Mouse (Mus musculus): ENCODE data around the gene Coro6.

Coro6 gene

DNA sequence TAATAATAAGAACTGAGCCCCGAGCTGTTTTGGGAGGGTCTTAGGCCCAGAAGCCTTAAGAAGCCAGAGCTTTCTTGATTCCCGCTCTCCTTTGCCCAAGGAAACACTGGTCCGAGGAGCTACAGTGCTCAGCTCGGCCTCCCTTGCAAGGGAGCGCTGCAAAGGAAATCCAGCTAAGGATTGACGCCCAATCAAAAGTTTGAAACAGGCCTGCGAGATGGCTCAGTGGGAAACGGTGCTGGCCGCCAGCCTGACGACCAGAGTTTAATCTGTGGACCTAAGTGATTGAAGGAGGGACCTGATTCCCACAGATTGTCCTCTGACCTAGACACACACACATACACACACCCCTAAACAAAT lies 51.6 kb downstream of the Coro6 start:
- DNase-seq (ENCODE audit: low read depth) = peak; percentile 76

DNA sequence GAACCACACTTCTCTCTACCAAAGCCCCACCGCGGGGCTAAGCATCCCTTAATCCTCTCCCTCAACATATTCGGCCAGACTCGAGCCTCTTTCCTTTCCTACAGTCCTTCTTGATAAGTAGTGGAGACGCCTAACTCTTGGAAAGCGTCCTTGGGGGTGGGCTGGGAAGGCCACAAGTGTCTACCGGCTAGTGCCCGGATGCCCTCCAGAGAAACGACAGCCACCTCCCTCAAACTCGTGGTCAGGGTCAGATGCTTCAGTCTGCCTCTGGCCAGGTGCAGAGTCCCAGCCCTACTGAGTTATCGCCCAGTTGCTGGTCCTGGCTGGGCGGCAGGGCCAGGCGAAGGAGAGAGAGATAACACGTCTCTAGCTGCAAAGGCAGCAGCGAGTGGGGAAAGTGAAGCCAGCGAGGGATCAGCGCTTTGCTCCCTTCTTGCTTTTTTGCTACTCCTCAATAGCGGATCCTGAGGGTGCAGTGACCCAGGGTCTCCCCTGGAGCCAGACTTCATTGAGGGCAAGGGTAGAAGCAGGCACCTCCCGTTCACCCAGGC lies 52.1 kb downstream of the Coro6 start:
- no peak for DNase-seq (ENCODE audit: low read depth)

DNA sequence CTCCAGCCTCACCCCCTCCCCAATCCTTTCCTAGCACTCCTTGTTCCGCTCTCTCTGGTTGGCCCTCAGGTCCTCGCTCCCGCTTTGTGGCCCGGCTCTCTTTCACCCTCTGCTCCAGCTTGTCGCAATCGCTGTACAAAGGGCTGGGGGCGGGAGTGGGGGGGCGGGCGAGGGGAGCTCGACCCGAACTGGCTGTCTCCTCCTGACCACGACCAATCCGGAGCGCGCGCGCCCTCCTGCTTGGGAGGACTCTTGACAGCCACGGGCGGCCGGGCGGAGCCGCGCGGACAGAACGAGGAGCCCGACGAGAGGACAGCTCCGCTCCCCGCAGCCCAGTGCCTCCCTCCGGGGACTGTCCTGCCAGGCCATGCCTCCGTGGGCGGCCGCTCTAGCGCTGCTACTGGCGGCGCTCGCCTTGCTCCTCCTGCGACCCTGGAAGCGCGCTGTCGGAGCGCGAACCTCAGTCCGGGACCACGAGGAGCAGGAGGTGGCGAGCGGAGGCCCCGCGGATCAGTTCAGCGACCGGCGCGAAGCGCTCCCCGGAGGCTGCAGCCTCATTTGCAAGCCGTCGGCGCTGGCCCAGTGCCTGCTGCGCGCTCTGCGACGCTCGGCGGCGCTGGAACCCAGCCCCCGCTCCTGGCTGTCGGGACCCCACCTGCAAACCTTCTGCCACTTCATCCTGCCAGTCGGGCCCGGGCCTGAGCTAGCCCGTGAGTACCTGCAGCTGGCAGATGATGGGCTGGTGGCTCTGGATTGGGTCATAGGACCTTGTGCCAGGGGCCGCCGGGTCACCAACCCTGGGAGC lies 52.8 kb downstream of the Coro6 start, which contains the start of gene Abhd15:
Abhd15 (plus strand) TSS at position 290 of the 805 bp plus-strand sequence.
- peak; percentile 93 for DNase-seq (ENCODE audit: low read depth)

DNA sequence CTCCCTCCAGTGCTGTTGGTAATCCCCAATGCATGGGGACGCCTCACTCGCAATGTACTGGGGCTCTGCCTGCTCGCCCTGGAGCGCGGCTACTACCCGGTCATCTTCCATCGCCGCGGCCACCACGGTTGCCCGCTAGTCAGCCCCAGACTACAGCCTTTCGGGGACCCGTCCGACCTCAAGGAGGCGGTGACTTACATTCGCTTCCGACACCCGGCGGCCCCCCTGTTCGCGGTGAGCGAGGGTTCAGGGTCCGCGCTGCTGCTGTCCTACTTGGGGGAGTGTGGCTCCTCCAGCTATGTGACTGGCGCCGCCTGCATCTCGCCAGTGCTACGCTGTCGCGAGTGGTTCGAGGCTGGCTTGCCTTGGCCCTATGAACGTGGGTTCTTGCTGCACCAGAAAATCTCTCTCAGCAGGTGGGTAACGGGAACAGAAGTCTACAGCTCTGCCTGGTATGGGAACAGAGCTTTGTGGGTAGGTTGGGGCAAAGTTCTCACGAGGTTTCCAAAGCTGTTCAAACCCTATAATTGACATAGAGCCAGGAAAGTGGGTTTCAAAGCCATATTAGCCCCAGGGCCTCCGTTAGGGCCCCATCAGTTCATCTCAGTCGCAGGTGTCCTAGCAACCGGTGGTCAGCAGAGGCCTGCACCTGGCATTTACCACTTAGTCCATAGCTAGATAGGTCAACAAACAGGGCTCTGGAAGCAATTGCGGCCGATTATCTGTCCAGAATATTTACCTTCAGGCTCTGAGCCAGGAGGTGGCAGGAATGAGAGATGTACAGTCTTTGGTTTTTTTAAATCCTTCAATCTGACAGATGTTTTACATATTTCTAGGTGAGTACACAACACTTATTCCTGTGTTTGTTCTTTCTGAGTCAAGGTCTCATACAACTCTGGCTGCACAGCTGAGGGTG lies 53.7 kb downstream of the Coro6 start, which contains the start of gene Trp53i13:
Trp53i13 (minus strand) TSS at position 344 of the 916 bp plus-strand sequence.
- peak; percentile 69 for DNase-seq (ENCODE audit: low read depth)

DNA sequence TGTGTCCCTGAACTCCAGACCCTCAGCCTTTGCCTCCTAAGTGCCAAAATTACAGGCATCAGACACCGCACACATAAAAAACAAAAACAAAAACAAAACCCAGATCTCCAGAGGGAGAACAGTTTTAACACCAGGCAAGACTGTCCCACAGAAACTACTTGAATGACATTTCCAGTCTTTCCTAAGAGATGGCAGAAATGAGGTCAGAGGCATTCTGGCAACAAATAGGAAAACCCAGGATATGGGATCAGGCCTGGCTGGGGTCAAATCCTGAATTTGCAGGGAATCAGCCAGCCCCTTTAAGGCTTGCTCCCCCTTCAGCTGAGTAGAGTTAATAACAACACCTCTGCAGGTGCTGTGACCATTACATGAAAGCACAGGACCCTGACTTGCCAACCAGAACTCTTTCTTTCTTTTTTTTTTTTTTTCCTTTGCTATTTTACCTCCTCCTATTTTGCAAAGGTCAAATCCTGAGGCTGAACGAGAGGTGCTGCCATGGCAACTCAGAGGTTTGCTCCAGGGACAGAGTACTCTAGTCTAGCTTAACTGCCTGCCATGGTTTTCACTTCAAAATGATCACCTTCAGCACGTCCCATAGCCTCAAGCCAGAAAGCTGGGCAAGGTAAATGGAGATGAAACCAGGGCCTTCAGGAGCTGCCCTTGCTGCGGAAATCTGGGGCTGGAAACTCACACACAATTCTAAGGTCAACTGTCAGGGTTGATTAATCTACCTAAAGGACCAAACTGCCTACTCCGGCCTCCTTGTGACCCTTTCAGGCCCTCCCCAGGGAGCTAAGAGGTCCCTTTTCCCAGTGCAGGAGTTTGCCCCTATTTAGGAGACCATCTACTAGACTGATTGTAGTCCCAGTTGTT lies 54.6 kb downstream of the Coro6 start:
- no peak for DNase-seq (ENCODE audit: low read depth)

DNA sequence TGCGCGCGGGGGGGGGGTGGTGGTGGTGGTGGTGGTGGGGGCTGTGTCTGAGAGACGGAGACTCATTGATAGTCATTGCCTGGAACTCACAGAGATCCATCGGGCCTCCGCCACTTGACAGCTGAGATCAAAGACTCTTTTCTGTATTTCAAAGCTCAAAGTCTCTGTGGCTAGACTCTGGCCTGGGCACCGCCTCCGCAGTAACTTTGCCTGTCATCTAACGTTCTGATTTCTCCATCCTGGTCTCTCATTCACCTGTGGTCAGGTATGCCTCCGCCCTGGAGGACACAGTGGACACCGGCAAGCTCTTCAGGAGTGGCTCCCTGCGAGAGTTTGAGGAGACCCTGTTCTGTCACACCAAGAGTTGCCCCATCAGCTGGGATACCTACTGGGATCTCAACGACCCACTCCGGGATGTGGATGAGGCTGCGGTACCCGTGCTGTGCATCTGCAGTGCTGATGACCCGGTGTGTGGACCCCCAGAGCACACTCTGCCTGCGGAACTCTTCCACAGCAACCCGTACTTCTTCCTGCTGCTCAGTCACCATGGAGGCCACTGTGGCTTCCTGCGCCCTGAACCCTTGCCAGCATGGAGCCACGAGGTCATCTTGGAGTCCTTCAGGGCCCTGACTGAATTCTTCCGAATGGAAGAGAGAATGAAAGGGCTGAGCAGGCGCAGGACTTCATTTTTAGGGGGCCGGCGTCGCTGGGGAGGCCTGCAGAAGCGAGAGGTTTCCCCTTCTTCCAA lies 56.0 kb downstream of the Coro6 start:
- DNase-seq (ENCODE audit: low read depth) = peak; percentile 40

DNA sequence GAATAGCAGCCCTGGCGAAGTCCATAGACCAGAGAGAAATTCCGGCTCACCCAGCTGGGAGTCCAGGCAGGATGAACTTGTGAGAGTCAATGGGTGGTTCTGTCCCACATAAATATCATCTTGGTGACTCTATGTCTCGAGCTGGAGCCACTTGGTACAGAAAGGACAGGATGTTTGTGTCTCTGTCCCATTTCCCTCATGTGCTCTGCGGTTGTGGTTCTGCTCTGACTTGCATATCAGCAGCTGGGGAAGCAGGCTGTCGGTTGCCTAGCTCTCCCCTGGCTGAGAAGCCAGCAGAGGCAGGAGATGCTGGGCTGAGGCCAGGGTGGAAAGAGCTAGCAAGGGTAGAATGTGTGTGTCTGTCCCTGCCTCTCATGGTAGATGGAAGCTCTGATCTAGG lies 56.8 kb downstream of the Coro6 start, which contains the start of gene Gm10392:
Gm10392 (minus strand) TSS at position 156 of the 400 bp plus-strand sequence.
- DNase-seq (ENCODE audit: low read depth) = peak; percentile 94
